Mouse (Mus musculus) left cerebral cortex, postnatal 36 days (tissue): ENCODE data around the gene Olfr46. TPM values are rescaled to one million over a fixed set of nuclear protein-coding genes. Genes with fewer than 3 reads are reported as not detected.
"Not testable (repeated sequence)": the region's sequence is repeated elsewhere in the genome, so short reads cannot be mapped to it uniquely, and the experiment has no call there.

ENCODE experiments used
- DNase-seq, 2 experiments: peaks; one replicate each; pipeline ENCODE4 v3.0.0; 2021 to 2022; ENCODE audit warnings: low spot score in 2 of 2, mixed read lengths in 1 of 2
- intact Hi-C: fragments of 180-260 bp; cut with DNase I; formaldehyde crosslinking; loops from one replicate; pipeline ENCODE4 v1.15.1; 2025
- total RNA-seq, 2 experiments: library from RNA; stranded (reverse); gene quantifications; 2 replicates each; pipeline ENCODE4 v1.2.3; 2021

The Olfr46 gene
- total RNA-seq: under 1 TPM; 0.05 to 0.36 TPM

- DNase-seq, intact Hi-C loops: not testable (repeated sequence)
Measured at GRCm38 (mm10) chr7:140600969-140601368, at the start of gene Olfr46. Gene Olfr46 (plus strand): TSS chr7:140601269.

GRCm38 (mm10) chr7:140567586-140567985, 33.5 kb upstream of the Olfr46 start, which contains the start of gene Olfr538:
Gene Olfr538 (plus strand): TSS chr7:140567886.
- intact Hi-C loops: no loop called here
- no peak for DNase-seq

- intact Hi-C loops, DNase-seq: not testable (repeated sequence)
Measured at GRCm38 (mm10) chr7:140628670-140629069, 27.6 kb downstream of the Olfr46 start, which contains the start of gene Olfr61. Gene Olfr61 (plus strand): TSS chr7:140628970.

- intact Hi-C loops: no loop called here
Measured at GRCm38 (mm10) chr7:140630559-140630958, 29.5 kb downstream of the Olfr46 start.

GRCm38 (mm10) chr7:140646152-140646551, 45.1 kb downstream of the Olfr46 start, which contains the start of gene Olfr53:
Gene Olfr53 (plus strand): TSS chr7:140646452.
- intact Hi-C loops: loop anchor here (1.0 kb wide), 1 partner anchor 36 kb away; no protein-coding TSS in a partner anchor
- no peak for DNase-seq

More at GRCm38 (mm10) chr7:140630559-140630958, 29.5 kb downstream of the Olfr46 start:
- DNase-seq: no peak

GRCm38 (mm10) chr7:140659630-140660029, 58.6 kb downstream of the Olfr46 start, which contains the start of gene Olfr539:
Gene Olfr539 (plus strand): TSS chr7:140659930.
- no peak for DNase-seq
- intact Hi-C loops: no loop called here

Other genes starting within 250 kb of the Olfr46 start
- not detected for gene Olfr60, start 239.6 kb upstream of the Olfr46 start, total RNA-seq
- not detected for gene Olfr530, start 224.9 kb upstream of the Olfr46 start, total RNA-seq
- not detected for gene Olfr531, start 198.4 kb upstream of the Olfr46 start, total RNA-seq
- gene Olfr532, start 179.6 kb upstream of the Olfr46 start, total RNA-seq: not detected
- gene Olfr533, start 137.9 kb upstream of the Olfr46 start, total RNA-seq: not detected
- gene Olfr535, start 117.1 kb upstream of the Olfr46 start, total RNA-seq: not detected
- not detected for gene Olfr536, start 93.9 kb upstream of the Olfr46 start, total RNA-seq
- not detected for gene Olfr538, start 33.4 kb upstream of the Olfr46 start, total RNA-seq
- gene Olfr61, start 27.7 kb downstream of the Olfr46 start, total RNA-seq: not detected
- not detected for gene Olfr53, start 45.2 kb downstream of the Olfr46 start, total RNA-seq
- under 1 TPM in 1 of 2 experiments, not detected in 1; 0.07 TPM for gene Olfr539, start 58.7 kb downstream of the Olfr46 start, total RNA-seq
- gene Olfr45, start 80.7 kb downstream of the Olfr46 start, total RNA-seq: not detected
- not detected for gene Olfr541, start 96.0 kb downstream of the Olfr46 start, total RNA-seq
- gene Cyp2e1, start 162.5 kb downstream of the Olfr46 start, total RNA-seq: not detected
- under 1 TPM; 0.22 to 0.54 TPM for gene Syce1, start 186.6 kb downstream of the Olfr46 start, total RNA-seq
- gene Zfp941, start 220.9 kb downstream of the Olfr46 start, total RNA-seq: 10 to 100 TPM; 22.2 to 31.0 TPM
- gene Urah, start 233.7 kb downstream of the Olfr46 start, total RNA-seq: 1 to 10 TPM; 2.1 to 8.4 TPM
- not detected for gene Scgb1c1, start 244.3 kb downstream of the Olfr46 start, total RNA-seq
- gene Odf3, start 246.5 kb downstream of the Olfr46 start, total RNA-seq: not detected